Mouse (Mus musculus): ENCODE measurements around the gene Wdr78.

The Wdr78 gene

GRCm38 (mm10) chr4:103056909-103057308 lies 57.4 kb downstream of the Wdr78 start:
- DNase-seq (ENCODE audit: low spot score): no peak

DNA sequence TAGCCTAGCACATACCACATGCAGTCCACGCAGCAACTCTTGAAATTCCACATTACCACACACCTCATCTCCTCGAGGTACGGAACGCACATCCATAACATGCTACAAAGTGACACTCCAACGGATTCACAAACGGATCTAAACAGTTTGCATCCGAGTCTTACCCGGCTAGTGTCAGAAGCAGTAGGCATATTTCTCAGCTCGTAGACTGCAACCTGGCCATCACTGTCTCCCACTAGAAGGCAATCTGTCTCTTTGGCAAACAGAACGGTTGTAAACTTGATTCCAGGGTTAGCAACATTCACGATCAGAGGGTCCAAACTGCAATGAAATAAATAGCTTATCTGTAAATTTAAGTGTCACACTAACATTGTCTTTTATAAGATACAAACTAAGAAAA lies 66.3 kb downstream of the Wdr78 start:
- DNase-seq (ENCODE audit: low spot score): no peak

DNA sequence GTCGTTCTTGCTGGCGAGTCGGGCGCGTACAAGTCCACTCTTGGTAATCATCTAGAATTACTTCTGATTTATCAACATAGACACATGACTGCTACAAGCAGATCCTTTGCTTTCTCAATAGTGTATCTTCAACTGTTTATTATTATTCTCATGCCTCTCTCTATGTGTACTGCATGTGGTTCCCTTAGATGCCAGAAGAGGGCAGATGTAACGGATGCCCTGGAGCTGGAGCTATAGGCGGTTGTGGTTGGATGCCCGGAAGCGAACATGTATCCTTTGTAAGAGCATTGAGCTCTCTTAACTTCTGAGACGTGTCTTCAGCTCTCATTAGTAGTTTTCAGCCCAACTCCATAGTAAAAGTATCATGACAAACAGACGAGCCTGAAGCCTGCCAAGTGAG lies 71.4 kb downstream of the Wdr78 start:
- no peak for DNase-seq (ENCODE audit: low spot score)

DNA sequence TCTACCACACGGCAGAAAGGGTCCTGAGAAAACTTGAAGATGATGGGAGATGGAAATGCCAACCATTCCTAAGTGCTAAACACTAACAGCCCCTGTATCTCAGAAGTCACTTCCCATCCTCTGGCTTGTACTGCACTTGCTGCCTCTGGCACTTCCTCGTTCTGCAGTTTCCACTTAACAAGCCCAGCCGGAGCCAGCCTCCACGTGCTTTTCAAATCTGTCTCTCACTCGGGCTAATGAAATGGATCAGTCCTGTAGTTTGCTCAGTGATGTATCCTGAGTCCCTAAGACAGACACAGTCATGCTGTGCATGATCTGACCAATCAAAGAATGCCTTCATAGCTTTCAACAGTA lies 74.5 kb downstream of the Wdr78 start:
- DNase-seq (ENCODE audit: low spot score): no peak

DNA sequence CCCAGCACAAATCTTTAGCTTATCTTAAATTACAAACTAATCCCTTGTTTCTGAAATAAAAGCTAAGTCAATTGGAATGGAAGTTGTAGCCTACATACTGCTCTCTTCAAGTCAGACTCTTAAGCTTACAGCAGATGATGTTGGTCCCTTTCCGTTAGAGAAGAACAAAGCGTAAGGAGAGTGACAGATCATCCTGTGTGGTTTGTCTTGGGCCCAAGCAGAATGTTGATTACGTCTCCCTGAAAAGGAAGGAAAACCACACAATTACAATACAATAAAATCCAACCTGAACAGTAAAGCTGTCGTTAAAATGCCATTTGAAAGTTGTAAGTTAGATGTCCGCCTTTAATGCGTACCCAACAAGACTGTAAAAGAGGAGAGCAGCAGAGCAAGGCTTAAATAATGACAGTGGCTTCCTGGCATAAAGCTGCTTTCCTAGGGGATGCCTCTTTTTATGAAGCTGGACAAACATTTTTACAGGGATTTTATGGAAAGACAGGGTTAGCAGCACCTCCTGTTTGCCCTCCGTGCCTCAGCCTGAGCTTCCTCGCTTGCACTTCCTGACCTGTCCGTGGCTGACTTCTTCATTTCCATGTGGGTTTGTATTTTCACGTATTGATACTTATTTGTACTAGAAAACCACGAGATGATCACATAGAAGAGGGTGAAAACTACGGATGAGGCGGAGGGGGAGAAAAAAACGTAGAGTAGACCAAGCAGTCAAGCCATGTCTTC lies 75.1 kb downstream of the Wdr78 start:
- DNase-seq (ENCODE audit: low spot score): no peak

DNA sequence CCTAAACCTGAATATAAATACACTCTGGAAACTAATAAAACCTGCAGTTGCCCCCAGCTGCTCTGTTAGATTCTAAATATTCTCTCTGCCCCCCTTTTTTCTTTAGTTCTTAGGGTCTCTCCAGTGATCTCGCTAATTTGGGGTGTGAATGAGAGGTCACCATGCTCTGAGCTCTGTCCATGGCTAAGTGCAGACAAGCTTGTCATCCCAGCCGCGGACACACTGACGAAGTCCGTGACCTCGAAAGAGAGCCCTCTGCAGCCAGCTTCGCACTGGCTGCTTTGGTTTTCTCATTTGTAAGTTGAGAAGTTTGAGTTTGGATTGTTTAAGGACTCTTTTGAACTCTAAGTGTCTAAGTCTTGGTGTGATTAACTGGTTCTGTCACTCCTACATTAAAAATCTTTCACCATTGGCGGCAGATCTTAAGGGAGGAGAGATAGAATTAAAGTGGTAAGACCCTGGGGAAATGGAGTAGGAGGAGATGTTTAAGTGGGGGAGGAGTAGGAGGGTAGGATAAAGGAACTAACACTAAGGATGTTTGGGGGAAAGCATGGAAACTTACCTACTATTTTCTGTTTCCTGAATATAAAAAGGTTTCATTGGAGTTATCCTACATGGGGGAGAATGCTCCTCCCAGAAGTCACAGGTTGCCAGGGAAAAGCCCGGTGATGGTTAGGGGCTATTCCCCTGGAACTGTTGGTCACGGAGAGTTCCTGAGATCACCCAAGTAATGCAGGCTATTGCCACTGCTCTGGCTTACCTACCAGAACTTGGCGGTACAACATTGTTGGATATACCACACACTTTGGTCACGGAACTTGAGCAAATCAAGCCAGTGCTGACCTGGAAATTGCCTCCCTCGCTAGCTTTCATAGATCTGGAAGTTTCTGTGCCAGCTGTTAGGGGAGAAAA lies 85.9 kb downstream of the Wdr78 start:
- DNase-seq (ENCODE audit: low spot score): no peak

DNA sequence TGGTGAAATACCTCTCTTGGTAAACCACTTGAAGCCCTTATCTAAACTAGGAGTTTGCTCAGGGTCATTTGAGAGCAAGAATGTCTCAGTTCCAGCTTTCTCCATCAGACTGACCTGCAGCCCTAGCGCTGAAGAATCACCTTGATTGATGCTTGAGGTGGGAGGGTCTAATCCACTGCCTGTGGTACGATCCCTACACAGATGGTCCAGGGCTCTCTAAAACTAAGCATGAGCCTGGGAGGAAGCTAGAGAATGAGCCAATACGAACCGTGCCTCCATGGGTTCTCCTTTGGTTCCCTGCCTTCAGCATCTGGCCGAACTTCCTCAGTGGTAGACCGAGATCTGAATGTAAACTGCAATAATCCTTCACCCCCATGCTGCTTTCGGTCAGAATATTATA lies 86.6 kb downstream of the Wdr78 start:
- DNase-seq (ENCODE audit: low spot score): no peak

GRCm38 (mm10) chr4:103026621-103027020 lies 87.7 kb downstream of the Wdr78 start, which contains the start of gene Insl5:
Insl5 (minus strand) TSS chr4:103026842.
- no peak for DNase-seq (ENCODE audit: low spot score)

DNA sequence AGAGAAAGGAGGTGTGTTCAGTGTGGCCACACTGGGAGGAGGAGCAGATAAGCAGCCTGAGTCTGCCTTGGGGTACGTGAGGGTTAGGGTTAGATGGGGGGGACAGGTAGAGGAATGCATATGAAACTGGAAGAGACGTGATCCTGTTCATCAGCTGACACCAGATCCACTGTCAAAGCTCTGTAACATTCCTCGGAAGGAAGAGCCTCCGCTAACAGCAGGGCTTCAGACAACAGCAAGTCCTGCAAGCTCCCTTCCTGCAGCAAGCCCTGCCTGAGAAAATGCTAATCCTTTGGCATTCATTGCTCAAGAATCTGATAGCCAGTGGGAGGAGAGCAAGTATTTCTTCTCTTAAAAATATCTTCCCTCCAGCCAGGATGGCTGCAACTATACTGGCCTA lies 100.9 kb downstream of the Wdr78 start:
- DNase-seq (ENCODE audit: low spot score): no peak

GRCm38 (mm10) chr4:103011823-103012222 lies 102.5 kb downstream of the Wdr78 start:
- no peak for DNase-seq (ENCODE audit: low spot score)

GRCm38 (mm10) chr4:103010734-103011133 lies 103.6 kb downstream of the Wdr78 start:
- no peak for DNase-seq (ENCODE audit: low spot score)

DNA sequence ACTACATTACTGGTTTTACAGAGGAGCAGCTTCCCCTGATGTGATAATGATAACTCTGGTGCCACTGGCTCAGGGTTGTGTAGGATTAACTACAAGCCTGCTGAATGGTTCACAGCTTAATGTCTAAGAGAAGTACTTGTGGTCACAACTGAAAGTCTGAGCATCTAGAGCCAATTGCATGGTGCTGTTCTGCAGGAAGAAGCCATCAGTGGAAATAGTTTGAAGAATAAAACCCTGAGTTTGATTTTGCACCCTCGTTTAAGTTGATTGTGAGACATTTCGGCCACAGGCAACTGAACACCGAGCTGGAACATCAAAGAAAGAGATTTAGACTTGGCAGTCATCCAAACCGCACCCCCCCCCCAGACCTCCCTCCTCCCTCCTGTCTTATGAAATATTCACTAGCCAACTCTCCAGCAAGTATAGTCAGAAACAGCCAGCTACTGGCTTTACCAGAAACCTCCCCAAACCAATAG lies 107.4 kb downstream of the Wdr78 start:
- DNase-seq (ENCODE audit: low spot score): peak; percentile 30

GRCm38 (mm10) chr4:103006266-103006665 lies 108.1 kb downstream of the Wdr78 start:
- no peak for DNase-seq (ENCODE audit: low spot score)

DNA sequence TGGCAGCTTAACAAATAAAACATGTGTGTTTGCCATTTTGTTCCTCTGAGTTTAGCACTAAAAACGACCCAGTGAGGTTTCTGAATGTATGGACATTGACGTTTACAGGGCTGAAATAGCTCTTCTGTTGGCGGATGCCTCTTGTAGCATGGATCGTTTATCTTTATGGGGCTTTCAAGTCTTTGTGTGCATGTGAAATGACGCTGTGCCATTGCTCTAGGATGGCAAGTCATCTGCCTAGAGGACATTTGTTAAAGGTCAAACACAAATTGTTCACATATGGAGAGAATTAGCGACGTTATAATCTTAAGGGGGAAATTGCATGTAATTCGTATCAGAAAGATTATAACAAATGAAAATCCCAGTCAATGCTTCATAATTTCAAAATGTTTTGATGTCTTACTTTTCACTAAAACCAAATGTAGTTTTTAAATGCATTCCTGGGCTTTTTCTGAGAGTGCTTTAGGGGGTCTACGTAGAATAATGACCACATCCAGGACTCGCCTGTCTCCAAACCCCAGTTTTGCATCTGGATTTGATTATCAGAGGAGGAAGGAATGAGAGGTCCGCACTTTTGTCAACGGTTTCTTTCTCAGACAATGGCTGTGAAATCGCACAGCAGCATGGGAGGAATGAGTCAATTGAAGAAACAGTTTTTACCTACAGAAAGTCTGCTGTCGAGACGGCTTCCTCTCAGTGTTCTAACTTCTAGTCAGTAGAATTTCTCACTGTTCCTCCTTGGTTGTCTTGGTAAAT lies 109.0 kb downstream of the Wdr78 start:
- no peak for DNase-seq (ENCODE audit: low spot score)

- no peak for DNase-seq (ENCODE audit: low spot score)
Observed at GRCm38 (mm10) chr4:103004681-103005080, 109.7 kb downstream of the Wdr78 start.

DNA sequence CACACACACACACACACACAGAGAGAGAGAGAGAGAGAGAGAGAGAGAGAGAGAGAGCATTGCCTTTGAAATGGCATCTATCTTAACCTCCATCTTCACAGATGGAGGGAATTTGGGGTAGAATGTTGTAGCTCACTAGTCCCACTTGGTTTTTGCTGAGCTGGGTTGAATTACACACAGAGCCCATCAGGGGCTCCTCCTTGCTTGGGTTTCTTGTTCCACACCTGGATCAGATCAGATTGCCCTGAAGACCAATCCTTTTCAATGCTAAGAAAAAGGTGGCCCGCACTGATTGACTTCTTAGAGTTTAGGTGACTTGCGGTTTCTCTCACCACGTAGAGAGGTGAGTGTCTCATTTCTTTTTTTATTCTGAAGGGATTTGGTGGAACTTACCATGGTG lies 122.7 kb downstream of the Wdr78 start:
- DNase-seq (ENCODE audit: low spot score): no peak

DNA sequence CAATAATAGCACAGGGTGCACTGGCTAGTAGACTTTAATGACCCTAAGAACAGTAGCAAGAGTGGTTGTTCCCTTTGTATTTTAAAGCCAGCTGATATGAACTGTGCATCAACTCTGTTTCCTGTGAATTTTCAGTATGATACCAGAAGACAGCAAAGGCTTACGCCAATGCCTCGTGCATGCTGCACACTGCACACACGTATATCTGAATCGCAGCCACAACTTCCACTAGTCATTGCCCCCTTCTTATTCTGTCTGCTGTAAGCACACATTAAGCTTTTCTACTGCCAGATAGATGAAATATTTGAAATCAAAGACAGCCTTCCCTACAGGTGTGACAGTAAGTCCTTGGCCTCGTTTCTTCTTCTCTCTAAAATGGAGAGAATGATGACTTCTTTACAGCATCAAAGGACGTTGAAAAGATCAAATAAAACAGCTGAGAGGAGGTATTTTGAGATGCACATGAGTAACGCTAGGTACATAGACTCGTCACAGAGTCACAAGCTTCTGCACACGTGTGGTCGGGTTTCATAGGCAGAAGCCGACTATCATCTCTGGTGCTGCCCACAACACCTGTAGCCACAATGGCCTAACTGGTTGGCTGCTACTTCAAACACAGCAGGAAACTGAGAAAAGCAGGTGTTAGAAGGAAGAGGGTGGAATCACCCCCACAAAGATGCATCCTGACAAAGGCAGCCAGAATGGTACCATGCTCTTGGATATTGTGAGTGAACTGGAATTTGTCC lies 123.6 kb downstream of the Wdr78 start:
- DNase-seq (ENCODE audit: low spot score): no peak

- DNase-seq (ENCODE audit: low spot score): no peak
Observed at GRCm38 (mm10) chr4:102990016-102990415, 124.3 kb downstream of the Wdr78 start.

- DNase-seq (ENCODE audit: low spot score): no peak
Observed at GRCm38 (mm10) chr4:102989391-102989790, 125.0 kb downstream of the Wdr78 start.

GRCm38 (mm10) chr4:102988526-102988925 lies 125.8 kb downstream of the Wdr78 start:
- no peak for DNase-seq (ENCODE audit: low spot score)

Measured in MN1 (cell line).